Mouse (Mus musculus) small intestine, adult 2 months (tissue): ENCODE data around the gene Lgals12.

Experiments
- CTCF ChIP-seq: fragments of 200-500 bp; IDR thresholded peaks from 2 replicates; pipeline ENCODE4 v1.5.1; 2012; ENCODE audit warnings: low read depth, mild to moderate bottlenecking, control low read depth, inconsistent platforms, low read length, moderate library complexity, mixed read lengths; ENCODE audit not compliant: insufficient replicate concordance, insufficient read length; ENCODE audit errors: extremely low read depth
- POLR2A ChIP-seq: fragments of 200-500 bp; IDR thresholded peaks from 2 replicates; pipeline ENCODE4 v1.6.1; 2012; ENCODE audit warnings: low read depth, mild to moderate bottlenecking, control low read depth, inconsistent platforms, low read length, moderate library complexity

GRCm38 (mm10) chr19:7590795-7591194 lies 16.2 kb downstream of the Lgals12 start:
- no peak for TF ChIP-seq POLR2A
- TF ChIP-seq CTCF: no peak
